Mouse (Mus musculus) embryonic fibroblast, embryonic 13.5 days (primary cell): Measurements from ENCODE around the gene Mllt6.

ENCODE experiments used
- CTCF ChIP-seq: IDR thresholded peaks from 2 replicates; pipeline ENCODE4 v1.5.1; 2011; ENCODE audit warnings: mild to moderate bottlenecking, control low read depth, low read length, moderate library complexity, borderline replicate concordance; ENCODE audit not compliant: insufficient read depth
- POLR2A ChIP-seq: IDR thresholded peaks from 2 replicates; pipeline ENCODE4 v1.6.1; 2011; ENCODE audit warnings: low read depth, mild to moderate bottlenecking, control low read depth, low read length, moderate library complexity

- TF ChIP-seq POLR2A = no peak
- TF ChIP-seq CTCF = no peak
Measured at GRCm38 (mm10) chr11:97684766-97685165, 21.6 kb downstream of the Mllt6 start.
